Mouse (Mus musculus): ENCODE results near the gene Cycs.
"Not testable (repeated sequence)": the region's sequence is repeated elsewhere in the genome, so short reads cannot be mapped to it uniquely, and the experiment has no call there.

The Cycs gene

GRCm38 (mm10) chr6:50566141-50566996, at the start of gene Cycs:
Cycs (minus strand) TSS chr6:50566538.
- peak; percentile 99 for DNase-seq

- DNase-seq = peak; percentile 62
Measured at GRCm38 (mm10) chr6:50601620-50602019, 35.3 kb upstream of the Cycs start.

- no peak for DNase-seq
Measured at GRCm38 (mm10) chr6:50598560-50598959, 32.2 kb upstream of the Cycs start.

GRCm38 (mm10) chr6:50596301-50597211, 30.2 kb upstream of the Cycs start, which contains the start of gene 4921507P07Rik:
4921507P07Rik (minus strand) TSS chr6:50596632.
- DNase-seq = peak; percentile 97

- no peak for DNase-seq
Measured at GRCm38 (mm10) chr6:50594372-50594771, 28.0 kb upstream of the Cycs start.

GRCm38 (mm10) chr6:50593334-50593845, 27.1 kb upstream of the Cycs start:
- no peak for DNase-seq

GRCm38 (mm10) chr6:50590234-50590633, 23.9 kb upstream of the Cycs start:
- DNase-seq = no peak

GRCm38 (mm10) chr6:50588251-50588650, 21.9 kb upstream of the Cycs start:
- peak; percentile 71 for DNase-seq

GRCm38 (mm10) chr6:50587412-50587811, 21.1 kb upstream of the Cycs start:
- no peak for DNase-seq

- DNase-seq = no peak
Measured at GRCm38 (mm10) chr6:50586316-50586715, 20.0 kb upstream of the Cycs start.

- no peak for DNase-seq
Measured at GRCm38 (mm10) chr6:50585733-50586132, 19.4 kb upstream of the Cycs start.

GRCm38 (mm10) chr6:50571661-50572060, 5.3 kb upstream of the Cycs start:
- DNase-seq = peak; percentile 15

GRCm38 (mm10) chr6:50566997-50567255, 588 bp upstream of the Cycs start:
- DNase-seq = no peak

- DNase-seq = no peak
Measured at GRCm38 (mm10) chr6:50563651-50564050, 2.7 kb downstream of the Cycs start.

GRCm38 (mm10) chr6:50562421-50562820, 3.9 kb downstream of the Cycs start:
- no peak for DNase-seq

GRCm38 (mm10) chr6:50560776-50561175, 5.6 kb downstream of the Cycs start:
- DNase-seq = no peak

GRCm38 (mm10) chr6:50558877-50559276, 7.5 kb downstream of the Cycs start:
- DNase-seq = no peak

GRCm38 (mm10) chr6:50557566-50557965, 8.8 kb downstream of the Cycs start:
- peak; percentile 18 for DNase-seq

GRCm38 (mm10) chr6:50554223-50554622, 12.1 kb downstream of the Cycs start:
- DNase-seq = not testable (repeated sequence)

GRCm38 (mm10) chr6:50552881-50553518, 13.3 kb downstream of the Cycs start:
- no peak for DNase-seq

- no peak for DNase-seq
Measured at GRCm38 (mm10) chr6:50549791-50550190, 16.5 kb downstream of the Cycs start.

GRCm38 (mm10) chr6:50549051-50549450, 17.3 kb downstream of the Cycs start:
- no peak for DNase-seq

- DNase-seq = peak; percentile 50
Measured at GRCm38 (mm10) chr6:50545412-50546043, 20.8 kb downstream of the Cycs start.
